Mouse (Mus musculus): Measurements from ENCODE around the gene Hist1h3g. TPM values are rescaled to one million over a fixed set of nuclear protein-coding genes. Genes with fewer than 3 reads are reported as not detected.
"Not testable (repeated sequence)": the region's sequence is repeated elsewhere in the genome, so short reads cannot be mapped to it uniquely, and the experiment has no call there.

The Hist1h3g gene
- total RNA-seq, 2 experiments from 2014 or later, result 60.4 to 191 TPM

DNA sequence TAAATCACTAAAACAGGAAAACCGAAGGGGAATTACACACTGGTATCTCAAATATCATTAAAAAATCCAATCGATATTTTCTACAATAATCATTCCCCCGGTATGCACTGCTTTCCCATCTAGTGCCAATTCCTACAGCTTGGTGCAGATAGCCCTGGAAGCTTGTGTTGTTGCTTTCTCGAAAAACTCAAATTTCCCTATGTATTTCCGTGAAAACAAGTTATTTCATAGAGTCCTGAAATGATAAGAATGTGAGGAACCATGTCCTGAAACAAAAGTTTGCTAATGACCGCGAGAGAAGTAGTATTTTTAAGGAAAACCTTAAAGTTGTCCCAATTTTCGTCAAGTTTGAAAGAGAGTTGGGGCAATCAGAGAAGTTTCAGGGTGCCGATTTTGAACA is 19.2 kb downstream of the Hist1h3g start:
- ATAC-seq (replicated peaks; ENCODE audit: poor library complexity, severe bottlenecking), result no peak

- ATAC-seq (replicated peaks; ENCODE audit: poor library complexity, severe bottlenecking), result peak; percentile 64
Observed at GRCm38 (mm10) chr13:23554925-23555838, 20.0 kb downstream of the Hist1h3g start.

DNA sequence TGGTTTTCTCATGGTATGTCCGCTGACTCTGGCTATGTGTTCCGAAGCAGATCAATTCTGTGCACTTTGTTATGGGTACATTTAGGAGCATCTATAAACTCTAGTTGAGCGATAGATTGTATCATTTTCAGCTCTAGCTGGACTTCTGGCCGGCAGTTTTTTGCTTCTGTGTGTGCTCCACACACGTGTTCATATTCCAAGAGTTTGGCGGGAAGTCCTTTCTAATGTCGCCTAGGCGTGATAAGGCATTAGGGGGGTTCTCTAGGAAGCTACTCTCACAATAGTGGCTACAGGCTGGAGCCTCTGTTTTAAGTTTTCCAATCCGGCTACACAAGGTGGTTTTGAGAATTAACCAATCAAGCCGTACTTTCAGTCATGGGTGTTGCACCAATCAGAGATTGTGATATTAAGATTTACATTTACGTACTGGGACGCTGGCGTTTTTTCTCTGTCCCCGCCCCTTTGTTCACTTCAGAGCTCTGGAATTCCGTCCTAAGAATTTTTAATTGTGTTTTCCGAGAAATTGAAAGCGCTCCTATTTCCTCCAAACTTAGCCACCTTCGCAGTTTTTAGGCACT is 20.7 kb downstream of the Hist1h3g start:
- ATAC-seq (replicated peaks; ENCODE audit: poor library complexity, severe bottlenecking), result peak; percentile 59

DNA sequence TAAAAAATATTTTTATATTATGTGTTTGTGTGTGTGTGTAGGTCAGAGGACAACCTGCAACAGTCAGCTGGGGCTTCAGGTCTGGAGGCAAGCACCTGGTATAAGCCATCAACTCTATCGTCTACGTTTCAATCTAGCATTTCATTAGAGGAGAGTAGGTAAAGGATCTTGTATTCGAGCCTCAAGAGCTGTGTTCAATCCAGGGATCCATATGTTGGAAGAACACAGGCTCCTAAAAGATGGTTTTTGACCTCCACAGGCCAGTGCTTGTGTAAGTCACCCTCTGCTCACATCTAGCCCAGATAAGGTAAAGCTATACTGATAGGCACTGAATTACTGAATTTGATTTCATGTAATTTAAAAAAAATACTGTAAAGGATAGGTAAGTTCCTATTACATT is 21.7 kb downstream of the Hist1h3g start:
- no peak for ATAC-seq (replicated peaks; ENCODE audit: poor library complexity, severe bottlenecking)

- not testable (repeated sequence) for ATAC-seq (replicated peaks; ENCODE audit: poor library complexity, severe bottlenecking)
Observed at GRCm38 (mm10) chr13:23560699-23561098, 25.5 kb downstream of the Hist1h3g start.

- ATAC-seq (replicated peaks; ENCODE audit: poor library complexity, severe bottlenecking), result not testable (repeated sequence)
Observed at GRCm38 (mm10) chr13:23561531-23561882, 26.3 kb downstream of the Hist1h3g start.

DNA sequence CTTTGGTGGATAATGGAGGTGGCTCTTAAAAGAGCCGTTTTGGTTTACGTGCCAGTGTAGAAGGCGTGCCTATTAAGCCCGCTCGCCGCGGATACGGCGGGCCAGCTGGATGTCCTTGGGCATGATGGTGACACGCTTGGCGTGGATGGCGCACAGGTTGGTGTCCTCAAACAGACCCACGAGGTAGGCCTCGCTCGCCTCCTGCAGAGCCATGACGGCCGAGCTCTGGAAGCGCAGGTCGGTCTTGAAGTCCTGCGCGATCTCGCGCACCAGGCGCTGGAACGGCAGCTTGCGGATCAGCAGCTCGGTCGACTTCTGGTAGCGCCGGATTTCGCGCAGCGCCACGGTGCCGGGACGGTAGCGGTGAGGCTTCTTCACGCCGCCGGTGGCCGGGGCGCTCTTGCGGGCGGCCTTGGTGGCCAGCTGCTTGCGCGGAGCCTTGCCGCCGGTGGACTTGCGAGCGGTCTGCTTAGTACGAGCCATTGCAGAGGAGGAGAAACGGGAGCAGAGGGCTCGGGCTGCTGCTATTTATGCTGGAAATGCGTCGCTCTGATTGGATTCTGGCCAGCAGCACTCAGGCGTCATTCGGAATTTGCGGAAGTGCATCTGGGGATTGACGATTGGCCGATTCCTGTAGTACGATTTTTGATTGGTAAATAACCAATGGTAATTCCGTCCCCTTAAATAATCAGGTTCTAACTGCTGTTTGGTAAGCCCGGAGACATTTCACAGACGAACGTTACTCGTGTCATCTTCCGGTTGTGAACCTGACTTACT is 26.8 kb downstream of the Hist1h3g start, which contains the start of gene Hist1h3e:
Gene Hist1h3e, minus strand, starts transcription at position 487 of the 777 bp plus-strand sequence.
- ATAC-seq (replicated peaks; ENCODE audit: poor library complexity, severe bottlenecking), result peak; percentile 92

DNA sequence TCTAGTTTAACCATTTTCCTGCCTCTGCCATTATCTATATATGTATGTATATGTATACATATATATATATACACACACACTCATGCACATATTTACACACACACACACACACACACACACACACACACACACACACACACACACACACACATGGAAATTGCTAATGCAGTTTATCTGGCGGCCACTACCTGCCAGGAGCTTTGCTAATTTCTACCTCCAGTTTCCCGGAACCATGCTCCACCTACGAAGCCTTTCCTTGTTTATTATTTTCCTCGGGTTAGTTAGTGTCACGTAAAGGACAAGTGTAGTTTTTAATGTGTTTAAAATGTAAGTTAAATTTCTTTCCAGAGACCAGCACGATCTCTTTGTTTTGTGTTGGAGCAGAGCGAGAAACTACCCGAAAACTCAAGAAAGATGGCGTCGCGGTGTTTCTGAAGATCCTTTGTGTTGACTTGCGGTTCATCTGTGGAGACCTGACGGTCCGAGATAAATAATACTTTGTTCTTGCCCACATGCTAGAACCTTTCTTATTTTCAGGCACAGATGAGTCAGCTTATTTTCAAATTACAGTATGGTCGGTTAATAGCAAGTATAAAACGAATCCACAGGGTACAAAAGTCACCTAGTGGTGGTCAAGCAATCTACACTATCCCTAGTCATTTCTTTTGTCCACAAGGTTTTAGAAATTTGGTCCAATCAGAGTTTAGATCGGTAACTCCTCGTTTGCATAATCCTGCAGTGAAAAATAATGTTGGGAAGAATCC is 27.7 kb downstream of the Hist1h3g start:
- ATAC-seq (replicated peaks; ENCODE audit: poor library complexity, severe bottlenecking), result peak; percentile 57

- no peak for ATAC-seq (replicated peaks; ENCODE audit: poor library complexity, severe bottlenecking)
Observed at GRCm38 (mm10) chr13:23564482-23564881, 29.3 kb downstream of the Hist1h3g start.

DNA sequence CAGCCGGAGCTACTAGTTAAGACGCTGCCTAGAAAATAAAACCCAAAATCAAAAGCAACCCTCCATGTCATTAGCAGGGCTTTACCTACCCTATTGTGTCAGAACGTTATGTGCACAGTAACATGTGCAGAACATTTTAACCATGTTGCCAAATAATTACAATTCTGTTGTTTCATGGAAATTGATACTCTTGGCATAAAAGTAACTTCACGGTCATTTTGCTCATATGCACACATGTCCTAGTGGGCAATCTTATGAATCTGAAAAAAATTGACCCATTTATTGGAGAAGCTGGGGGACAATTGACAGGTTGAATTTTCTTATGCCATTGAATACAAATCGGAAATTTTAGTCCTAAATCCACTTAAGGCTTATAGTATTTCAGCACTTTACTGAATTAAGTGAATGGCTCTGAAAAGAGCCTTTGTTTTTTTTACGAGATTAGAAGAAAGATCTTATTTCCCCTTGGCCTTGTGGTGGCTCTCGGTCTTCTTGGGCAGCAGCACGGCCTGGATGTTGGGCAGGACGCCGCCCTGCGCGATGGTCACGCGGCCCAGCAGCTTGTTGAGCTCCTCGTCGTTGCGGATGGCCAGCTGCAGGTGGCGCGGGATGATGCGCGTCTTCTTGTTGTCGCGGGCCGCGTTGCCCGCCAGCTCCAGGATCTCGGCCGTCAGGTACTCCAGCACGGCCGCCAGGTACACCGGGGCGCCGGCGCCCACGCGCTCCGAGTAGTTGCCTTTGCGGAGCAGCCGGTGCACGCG is 35.2 kb downstream of the Hist1h3g start:
- ATAC-seq (replicated peaks; ENCODE audit: poor library complexity, severe bottlenecking), result 0 out of 2 replicates have a peak, but pooled peaks have one; percentile 1

- peak; percentile 71 for ATAC-seq (replicated peaks; ENCODE audit: poor library complexity, severe bottlenecking)
Observed at GRCm38 (mm10) chr13:23571022-23571503, 35.8 kb downstream of the Hist1h3g start, which contains the start of the genes Hist1h2ae and Hist1h2bg. Gene Hist1h2ae (minus strand): TSS chr13:23571220. Gene Hist1h2bg (plus strand): TSS chr13:23571396.

DNA sequence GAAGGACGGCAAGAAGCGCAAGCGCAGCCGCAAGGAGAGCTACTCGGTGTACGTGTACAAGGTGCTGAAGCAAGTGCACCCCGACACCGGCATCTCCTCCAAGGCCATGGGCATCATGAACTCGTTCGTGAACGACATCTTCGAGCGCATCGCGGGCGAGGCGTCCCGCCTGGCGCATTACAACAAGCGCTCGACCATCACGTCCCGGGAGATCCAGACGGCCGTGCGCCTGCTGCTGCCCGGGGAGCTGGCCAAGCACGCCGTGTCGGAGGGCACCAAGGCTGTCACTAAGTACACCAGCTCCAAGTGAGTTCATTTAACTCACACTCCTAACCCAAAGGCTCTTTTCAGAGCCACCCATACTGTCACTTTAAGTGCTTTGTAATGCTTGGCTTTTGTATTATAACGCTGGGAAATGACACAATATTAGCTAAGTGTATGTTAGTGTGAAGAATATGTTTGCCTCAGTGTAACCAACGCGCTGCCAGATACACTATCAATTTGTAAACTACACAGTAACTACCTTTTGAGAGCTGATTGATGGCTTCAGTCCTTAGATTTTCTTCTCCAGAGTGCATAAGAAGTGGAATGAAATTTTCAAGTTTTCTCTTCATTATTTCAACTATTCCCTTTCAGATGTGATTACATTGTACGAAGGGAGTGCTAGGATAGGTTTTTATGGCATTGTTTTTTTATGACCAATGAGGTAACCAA is 36.4 kb downstream of the Hist1h3g start:
- ATAC-seq (replicated peaks; ENCODE audit: poor library complexity, severe bottlenecking), result peak; percentile 13; the same call in 1 of the 2 replicates

DNA sequence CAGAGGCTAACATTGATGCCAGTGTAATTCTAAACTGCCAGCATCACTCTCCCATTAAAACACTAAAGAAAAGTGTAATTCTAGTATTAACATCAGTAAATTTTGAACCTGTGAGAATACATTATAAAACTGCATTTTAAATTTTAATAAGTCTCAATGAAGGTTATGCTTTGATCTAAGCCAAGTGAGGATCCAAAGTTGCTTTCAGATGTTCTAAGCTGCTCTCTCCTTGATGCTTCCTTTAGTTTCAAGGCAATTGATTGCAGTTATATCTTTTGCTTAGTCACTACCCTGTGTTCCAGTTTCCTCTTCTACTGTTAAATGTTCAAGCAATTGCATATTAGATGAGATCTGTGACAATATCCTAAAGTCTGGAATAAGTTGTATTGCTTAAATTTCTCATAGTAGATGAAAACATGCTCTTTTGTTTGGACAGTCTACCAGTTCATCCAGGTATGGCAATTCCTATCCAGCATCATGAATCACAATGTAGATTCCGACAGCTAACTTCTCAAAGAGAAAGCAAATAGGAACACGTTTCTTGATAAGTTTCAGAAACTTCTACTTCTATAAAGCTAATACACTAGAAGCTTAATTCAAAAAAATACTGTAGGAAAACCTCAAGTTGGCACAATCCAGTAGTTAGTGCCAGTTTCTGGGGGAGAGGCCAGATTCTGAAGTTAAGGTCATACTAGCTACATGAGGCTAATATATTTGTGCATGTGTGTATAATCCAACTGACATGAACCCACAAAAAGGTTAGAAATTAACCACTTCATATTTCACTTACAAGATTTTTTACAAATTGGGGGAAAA is 37.2 kb downstream of the Hist1h3g start:
- no peak for ATAC-seq (replicated peaks; ENCODE audit: poor library complexity, severe bottlenecking)

DNA sequence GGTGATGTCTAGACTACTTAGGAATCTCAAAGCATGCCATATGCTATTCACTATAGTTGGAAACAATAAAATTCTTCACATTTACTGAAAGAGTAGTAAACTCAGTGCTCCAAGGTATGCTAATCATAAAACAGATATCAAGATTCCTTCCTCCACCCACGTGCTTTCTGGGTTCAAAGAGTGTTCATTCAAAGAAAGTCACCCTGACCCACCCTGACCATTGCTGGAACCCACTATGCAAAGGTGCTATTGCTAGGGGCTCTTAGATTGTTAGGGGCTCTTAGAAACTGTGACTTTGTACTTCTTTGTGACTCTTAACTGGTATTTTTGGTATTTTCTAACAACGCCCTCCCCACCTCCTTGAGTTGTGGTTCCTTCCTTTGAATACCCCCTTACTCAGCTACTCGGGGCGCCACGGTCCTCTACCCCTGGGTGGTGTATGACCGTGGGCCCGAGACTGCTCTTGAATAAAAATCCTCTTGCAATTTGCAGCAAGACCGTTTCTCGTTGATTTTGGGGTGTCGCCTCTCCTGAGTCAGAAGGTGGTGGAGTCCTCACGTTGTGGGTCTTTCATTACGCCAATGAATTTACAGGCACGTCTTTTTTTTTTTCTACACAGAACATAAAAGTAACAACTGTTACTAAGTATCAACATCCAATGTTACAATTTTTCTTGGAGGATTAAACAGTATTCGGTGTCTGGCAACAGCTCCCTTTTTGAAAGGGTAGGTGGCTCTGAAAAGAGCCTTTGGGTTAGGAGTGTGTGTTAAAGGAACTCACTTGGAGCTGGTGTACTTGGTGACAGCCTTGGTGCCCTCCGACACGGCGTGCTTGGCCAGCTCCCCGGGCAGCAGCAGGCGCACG is 38.0 kb downstream of the Hist1h3g start:
- ATAC-seq (replicated peaks; ENCODE audit: poor library complexity, severe bottlenecking), result not testable (repeated sequence)

DNA sequence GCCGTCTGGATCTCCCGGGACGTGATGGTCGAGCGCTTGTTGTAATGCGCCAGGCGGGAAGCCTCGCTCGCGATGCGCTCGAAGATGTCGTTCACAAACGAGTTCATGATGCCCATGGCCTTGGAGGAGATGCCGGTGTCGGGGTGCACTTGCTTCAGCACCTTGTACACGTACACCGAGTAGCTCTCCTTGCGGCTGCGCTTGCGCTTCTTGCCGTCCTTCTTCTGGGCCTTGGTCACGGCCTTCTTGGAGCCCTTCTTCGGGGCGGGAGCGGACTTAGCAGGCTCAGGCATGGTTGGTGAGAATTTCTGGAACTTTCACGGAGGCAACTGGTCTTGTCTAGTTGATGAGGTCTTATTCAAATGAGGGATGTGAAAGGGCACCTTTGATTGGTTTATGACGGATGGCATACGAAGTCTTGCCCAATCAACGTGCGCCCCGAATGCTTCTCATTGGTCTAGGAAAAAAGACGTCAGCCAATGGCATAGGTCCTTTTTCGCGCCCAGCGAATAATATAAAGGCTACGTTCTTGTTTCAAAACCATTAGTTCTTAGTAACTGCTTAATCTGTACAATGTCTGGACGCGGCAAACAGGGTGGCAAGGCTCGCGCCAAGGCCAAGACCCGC is 38.8 kb downstream of the Hist1h3g start, which contains the start of the genes Hist1h2bf and Hist1h2ad:
Gene Hist1h2bf, minus strand, starts transcription at position 299 of the 627 bp plus-strand sequence.
Gene Hist1h2ad, plus strand, starts transcription at position 484 of the 627 bp plus-strand sequence.
- ATAC-seq (replicated peaks; ENCODE audit: poor library complexity, severe bottlenecking), result peak; percentile 67

All from granulocyte monocyte progenitor cell, adult 5-6 weeks (primary cell).